Mouse (Mus musculus): ENCODE measurements at regions not wholly inside any gene's neighbourhood (a gene's known extent, or its start where the extent isn't known, plus 50 kb on each side); places are given as distances from the start of the nearest gene placed in this dataset.

DNA sequence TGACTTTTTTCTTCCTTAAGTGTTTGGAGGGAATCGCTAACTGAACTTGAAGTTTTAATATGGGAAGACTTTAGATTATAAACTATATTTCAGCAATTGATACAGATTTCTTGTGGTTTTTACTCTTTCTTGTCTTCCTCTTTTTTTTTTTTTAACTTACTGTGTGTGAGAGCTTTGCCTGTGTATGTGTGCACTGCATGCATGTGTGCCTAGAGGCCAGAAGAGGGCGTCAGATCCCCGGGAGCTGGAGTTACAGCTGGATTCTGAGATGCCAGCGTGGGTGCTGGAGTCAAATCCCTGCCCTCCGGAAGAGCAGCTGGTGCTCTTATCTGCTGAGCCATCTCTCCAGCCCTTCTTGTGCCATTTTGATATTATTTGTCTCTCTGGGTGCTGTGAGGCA, 129.6 kb downstream of the Trim33 start:
- in situ Hi-C loops (cut with MboI; ENCODE audit: low pct_unique_long_range_greater_than_20kb in 1 of 2, low sequenced_read_pairs in 2 of 2, unreplicated experiment in 1 of 2), result no loop called here

DNA sequence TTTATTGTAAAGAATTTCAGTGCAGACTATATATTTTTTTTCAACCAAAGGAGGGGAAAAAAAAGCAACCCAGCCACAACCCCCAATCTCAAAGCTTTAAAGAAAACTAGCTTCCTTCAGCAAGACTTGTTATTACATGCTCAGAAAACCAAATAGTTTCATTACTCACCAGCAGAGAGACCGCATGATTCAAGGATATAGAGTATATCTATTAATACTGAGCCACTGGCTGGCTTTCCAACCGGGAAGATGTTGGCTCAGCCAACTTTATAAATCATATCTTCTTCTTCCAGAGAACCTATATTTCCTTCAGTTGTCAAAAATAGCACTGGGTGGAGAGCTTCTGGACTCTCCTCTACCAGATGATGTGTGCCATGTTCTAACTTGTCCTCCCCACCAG, 133.2 kb downstream of the Trim33 start:
- in situ Hi-C loops (cut with MboI; ENCODE audit: low pct_unique_long_range_greater_than_20kb in 1 of 2, low sequenced_read_pairs in 2 of 2, unreplicated experiment in 1 of 2), result no loop called here

DNA sequence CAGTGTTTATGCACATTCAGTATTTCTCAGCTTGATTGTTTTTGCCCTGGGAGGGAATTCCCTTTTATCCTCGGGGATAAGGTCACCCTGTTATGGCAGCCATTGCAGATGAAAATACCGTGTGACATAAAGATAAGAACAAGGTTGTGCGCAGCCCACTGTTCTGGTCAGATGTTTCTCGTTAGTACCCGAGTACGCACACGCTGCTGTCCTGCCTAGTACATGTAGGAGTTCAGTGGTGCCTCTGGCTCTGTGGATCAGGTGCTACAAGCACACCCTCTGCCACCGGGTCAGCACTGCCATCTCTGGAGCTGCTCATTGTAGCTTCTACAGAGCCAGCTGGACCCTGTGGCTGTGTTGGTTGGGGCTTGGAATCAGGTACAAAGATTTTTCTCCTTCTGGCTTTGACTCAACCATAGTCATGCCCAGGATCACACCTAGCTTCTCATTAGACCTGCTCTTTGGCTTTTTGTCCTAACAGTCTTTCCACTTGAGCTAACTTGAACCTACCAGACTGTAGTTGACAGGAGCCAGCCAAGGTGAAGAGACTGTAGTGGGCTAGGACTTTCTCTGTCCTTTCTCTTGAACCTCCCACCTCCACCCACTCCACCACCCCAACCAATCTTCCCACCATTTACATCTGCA, 136.1 kb downstream of the Trim33 start:
- in situ Hi-C loops (cut with MboI; ENCODE audit: low pct_unique_long_range_greater_than_20kb in 1 of 2, low sequenced_read_pairs in 2 of 2, unreplicated experiment in 1 of 2), result no loop called here

DNA sequence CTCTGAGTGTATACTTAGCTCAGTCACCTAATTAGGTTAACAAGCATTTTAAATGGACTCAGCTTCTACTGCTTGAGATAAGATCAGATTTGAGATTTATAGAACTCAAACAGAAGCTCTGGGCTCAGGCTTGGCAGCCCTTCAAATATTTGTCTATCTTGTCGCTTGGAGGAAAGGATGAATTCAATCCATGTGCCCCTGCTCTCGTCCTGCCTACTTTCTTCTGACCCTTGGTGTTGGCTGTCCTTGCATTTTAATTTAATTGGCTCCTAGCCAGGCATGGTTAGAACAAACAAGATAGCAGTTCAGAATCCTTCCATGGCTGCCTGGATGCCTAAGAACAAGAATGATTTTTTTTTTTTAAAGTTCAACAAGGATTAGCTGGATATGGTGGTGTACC, 137.2 kb downstream of the Trim33 start:
- in situ Hi-C loops (cut with MboI; ENCODE audit: low pct_unique_long_range_greater_than_20kb in 1 of 2, low sequenced_read_pairs in 2 of 2, unreplicated experiment in 1 of 2), result no loop called here

DNA sequence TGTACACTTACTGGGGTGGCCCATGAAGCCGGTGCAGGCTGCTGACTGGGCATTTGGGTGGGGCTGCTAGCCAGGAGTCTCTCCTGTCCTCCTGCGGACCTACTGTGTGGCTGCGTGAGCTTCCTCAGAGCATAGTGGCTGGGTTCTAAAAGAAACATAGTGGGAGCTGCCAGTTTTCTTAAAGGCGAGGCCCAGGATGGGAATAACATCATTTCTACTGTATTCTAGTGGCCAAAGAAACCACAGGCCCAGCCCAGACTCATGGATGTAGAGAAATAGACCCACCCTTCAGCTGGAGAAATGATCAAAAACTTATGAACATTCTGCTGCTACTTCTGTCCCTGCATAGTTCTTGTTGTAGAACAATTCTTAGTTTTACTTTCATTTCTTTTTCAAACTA, 138.7 kb downstream of the Trim33 start:
- in situ Hi-C loops (cut with MboI; ENCODE audit: low pct_unique_long_range_greater_than_20kb in 1 of 2, low sequenced_read_pairs in 2 of 2, unreplicated experiment in 1 of 2), result no loop called here

DNA sequence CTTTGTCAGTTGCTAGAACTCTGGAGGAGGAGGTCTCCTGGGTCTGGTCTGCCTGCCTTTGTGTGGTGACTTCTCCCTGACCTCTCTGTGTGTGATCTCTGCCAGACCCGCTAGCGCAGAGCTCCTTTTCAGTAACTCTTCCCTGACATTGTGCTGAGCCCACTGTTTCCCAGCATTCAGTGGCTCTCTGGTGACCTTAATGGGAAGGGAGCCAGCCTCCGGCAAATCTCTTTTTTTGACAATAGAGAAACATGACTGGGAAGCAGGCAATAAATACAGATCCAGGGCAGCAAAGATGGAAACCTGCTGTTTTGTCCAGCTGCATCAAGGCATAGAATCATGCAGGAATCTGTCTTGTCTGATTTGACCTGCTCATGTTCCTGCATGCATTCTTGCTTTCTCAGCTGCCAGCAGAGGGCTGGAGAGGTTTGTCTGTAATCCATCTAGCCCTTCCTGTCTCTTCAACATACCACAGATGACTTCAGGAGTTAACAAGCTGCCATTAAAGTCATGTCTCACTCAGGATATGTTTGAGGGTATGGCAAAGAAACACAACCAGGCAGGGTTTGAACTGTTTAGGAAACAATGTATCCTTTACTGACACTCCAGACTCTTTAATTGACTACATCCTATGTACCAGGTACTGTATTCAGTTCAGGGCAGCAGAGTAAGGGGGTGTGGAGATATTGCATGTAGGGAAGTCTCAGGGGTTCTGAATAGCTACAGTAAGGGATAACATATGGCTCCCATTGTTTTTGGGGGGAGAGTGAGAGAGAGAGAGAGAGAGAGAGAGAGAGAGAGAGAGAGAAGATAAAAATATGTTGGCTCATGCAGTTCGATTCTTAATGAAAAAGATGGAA, 140.9 kb downstream of the Trim33 start:
- in situ Hi-C loops (cut with MboI; ENCODE audit: low pct_unique_long_range_greater_than_20kb in 1 of 2, low sequenced_read_pairs in 2 of 2, unreplicated experiment in 1 of 2), result no loop called here

DNA sequence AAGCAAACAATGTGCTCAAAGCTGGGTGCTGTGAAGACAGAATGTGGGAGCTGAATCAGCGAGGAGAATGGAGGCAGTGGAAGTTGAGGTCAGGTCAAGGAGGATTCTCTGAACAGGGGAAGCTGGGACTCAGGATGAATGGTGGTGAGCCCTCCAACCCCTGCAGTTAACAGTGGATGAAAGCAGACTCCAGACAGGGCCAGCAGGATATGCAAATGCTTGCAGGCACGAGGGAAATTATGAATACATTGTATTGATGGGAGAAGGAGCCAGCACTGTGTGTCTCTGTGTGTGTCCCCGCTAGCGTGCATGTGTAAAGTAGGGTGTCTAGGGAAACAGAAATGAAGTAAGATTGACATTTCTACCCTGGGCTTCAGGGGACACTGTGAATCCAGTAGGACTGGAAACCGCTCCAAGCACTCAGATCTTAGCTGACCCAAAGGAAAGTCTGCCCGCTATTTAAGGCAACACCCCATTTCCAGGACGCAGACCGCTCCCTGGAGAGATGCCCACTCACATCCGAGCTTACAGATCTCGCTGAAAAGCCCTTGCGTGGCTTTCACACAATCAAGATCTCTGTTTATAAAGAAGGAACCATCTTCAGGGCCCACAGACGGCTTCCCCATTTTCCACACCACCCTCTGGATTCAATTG, 141.7 kb downstream of the Trim33 start:
- in situ Hi-C loops (cut with MboI; ENCODE audit: low pct_unique_long_range_greater_than_20kb in 1 of 2, low sequenced_read_pairs in 2 of 2, unreplicated experiment in 1 of 2), result no loop called here

DNA sequence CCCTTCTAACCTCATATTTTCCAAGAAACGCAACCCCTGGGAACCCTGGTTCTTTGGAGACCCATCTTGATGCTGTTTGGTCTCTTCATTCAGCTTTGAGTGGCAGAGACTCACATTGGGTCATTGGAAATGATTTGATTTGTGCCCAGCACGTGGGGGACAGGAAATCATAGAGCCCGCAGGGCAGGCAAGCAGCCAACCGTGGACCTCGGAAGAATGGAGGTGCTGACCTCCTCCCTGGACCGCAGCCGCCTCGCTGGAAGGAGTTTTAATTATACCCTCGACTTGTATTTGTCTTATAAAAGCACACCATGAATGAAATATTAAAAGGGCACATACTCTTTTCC, 142.2 kb downstream of the Trim33 start:
- in situ Hi-C loops (cut with MboI; ENCODE audit: low pct_unique_long_range_greater_than_20kb in 1 of 2, low sequenced_read_pairs in 2 of 2, unreplicated experiment in 1 of 2), result no loop called here

DNA sequence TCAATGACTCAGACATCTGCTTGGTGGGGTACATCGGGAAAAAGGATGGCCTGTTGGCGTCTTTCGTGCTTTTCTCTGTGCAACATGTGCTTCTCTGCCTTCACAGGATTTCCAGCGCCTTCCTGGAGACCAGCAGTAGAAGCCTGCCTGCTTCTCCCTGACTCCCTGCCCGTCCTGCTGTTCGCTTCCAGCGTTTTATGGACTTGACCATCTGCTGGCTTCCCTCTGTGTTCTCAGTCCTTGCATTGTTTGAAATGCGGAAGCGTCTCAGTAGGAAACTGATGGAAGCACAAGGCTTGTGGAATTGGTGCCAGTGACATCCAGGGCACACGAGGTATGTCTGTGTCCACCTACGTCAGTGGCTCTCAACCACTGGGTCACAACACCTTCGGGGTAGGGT, 143.7 kb downstream of the Trim33 start:
- in situ Hi-C loops (cut with MboI; ENCODE audit: low pct_unique_long_range_greater_than_20kb in 1 of 2, low sequenced_read_pairs in 2 of 2, unreplicated experiment in 1 of 2), result no loop called here

DNA sequence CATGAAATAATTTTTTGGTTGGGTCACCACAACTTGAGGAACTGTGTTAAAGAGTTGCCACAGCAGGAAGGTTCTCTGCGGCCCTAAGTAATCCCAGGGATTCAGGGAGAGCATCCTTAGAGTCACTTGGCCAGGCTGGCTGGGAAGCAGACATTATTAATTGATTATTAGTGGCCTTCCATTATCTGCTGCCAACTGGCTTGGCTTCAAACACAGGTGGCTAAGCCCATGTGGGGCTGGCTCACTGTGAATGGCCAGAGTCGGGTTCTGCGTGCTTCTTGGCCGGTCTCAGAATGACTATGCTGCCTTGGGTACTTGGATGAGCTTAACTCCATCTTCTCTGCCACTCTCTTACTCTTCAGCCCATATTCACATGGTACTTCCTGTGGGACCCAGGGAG, 144.2 kb downstream of the Trim33 start:
- in situ Hi-C loops (cut with MboI; ENCODE audit: low pct_unique_long_range_greater_than_20kb in 1 of 2, low sequenced_read_pairs in 2 of 2, unreplicated experiment in 1 of 2), result no loop called here

DNA sequence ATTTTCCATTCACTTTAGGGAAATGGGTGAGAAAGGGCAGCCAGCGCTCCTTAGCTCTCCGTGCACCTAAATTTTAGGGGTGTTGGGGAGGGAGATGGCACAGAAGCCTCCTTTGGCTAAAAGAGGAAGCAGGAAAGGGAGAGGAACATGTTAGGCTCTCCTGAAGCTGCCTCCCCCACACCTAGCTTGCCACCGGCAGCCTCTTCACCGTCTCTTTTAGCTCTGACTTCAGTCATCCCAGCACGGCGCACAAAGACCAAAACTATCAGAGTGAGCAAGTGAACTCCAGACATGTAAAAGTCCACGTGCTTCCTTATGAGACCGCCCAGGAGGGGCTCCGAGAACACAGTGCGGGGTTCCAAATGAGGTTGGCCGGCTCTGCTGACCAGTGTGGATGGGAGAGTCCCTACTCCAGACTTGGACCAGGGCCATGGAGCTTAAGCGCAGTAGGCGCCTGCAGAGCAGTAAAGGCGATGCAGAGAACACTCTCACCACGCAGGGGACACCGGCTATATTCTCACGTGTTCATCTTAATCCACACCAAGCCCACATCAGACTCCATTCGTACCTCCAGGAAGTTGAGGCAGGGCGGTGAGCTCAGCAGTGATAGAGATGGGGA, 146.8 kb downstream of the Trim33 start:
- in situ Hi-C loops (cut with MboI; ENCODE audit: low pct_unique_long_range_greater_than_20kb in 1 of 2, low sequenced_read_pairs in 2 of 2, unreplicated experiment in 1 of 2), result no loop called here

DNA sequence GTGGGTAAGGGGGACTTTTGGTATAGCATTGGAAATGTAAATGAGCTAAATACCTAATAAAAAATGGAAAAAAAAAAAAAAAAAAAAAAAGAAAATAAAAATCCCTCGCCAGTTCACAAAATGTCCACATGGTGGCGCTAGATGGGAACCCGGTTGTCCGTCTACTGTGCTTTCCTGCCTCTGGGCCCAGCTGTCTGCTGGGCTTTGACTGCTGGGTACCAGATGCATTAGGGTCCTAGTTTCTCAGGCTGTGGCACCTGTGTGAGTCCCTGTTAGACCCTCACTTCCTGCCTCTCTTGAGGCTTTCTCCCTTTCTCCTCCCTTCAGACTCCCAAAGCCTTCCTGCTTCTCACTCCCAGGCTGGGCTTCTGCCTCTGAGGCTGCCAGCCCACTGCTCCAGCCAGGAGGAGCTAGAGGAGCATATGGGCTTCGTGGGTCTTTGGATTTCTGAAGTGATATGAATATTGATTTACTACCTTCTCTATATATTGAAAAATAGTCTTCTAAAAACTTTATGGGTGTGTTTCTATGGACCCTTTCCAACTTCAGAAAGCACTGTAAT, 145.7 kb upstream of the Syt6 start:
- in situ Hi-C loops (cut with MboI; ENCODE audit: low pct_unique_long_range_greater_than_20kb in 1 of 2, low sequenced_read_pairs in 2 of 2, unreplicated experiment in 1 of 2), result no loop called here

DNA sequence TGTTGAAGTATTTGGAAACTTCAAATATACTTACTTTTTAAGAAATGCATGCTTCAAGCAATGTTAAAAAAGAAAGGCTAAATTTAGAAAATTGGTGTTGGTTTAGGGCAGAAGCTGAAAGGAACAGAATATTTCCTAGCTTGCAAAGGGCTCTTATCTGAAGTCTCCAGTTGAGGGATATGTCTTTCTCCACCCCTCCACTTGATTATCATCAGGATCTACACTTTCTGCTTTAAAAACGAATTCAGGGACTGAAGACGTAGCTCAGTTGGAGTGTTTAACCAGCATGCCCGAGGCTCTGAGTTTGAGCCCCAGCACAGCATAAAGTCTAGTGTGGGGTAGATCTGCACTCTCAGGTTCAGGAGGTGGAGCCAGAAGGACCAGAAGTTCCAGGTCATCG, 144.9 kb upstream of the Syt6 start:
- in situ Hi-C loops (cut with MboI; ENCODE audit: low pct_unique_long_range_greater_than_20kb in 1 of 2, low sequenced_read_pairs in 2 of 2, unreplicated experiment in 1 of 2), result loop anchor here in 1 of 2 experiments (5.0 to 10.0 kb wide), 2 partner anchors 72 to 305 kb away; partner anchors contain the start of genes Gm10964 and Olfml3

DNA sequence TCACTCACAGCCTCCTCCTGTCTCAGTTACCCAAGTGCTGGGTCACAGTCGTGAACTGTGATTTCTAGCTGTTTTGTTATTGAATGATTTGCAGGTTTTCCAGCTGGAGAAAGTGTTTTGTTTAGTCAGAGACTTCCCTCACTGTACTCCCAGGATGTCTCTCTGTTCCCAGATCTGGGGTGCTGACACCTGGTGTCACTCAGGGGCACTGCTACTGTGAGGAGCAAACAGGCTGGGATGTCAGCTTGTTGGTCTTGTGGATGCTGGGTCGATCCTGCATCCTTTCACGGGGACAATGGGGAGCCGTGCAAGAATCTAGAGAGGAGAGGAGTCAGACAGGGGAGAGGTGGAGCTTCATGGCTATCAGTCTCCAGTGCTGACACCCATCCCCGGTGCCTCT, 142.8 kb upstream of the Syt6 start:
- in situ Hi-C loops (cut with MboI; ENCODE audit: low pct_unique_long_range_greater_than_20kb in 1 of 2, low sequenced_read_pairs in 2 of 2, unreplicated experiment in 1 of 2), result loop anchor here in 1 of 2 experiments (5.0 to 10.0 kb wide), 2 partner anchors 70 to 303 kb away; partner anchors contain the start of genes Gm10964 and Olfml3

DNA sequence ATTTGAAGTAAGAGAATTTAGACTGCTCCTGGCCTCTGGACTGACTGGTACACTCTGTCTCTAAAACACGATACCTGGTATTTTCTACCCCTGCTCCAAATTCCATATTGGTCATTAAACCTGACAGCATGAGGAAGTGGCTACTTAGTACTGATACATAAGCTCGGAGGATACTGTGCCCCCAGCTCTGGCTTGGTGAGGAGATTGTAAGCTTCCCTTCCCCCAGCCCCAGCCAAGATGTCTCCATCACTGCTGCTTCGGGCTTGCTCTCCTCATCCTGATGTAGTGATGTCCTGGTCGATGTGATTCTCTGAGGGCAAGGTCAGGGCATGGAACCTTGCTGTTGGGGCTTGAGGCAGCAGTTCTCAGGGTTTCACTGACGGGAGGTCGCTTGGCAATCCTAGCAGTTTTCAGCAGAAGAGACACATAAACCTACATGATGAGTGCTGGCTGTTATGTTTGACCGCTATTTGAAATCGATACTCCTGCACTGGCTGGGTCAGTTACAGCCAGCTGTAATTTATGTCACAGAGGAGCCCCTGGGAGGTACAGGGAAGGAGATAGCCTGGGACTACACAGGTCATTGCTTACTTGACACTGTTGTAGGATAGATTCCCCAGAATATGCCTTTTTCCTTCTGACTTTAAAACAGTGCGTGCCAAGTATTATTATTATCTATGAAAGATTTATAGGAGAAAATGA, 138.0 kb upstream of the Syt6 start:
- in situ Hi-C loops (cut with MboI; ENCODE audit: low pct_unique_long_range_greater_than_20kb in 1 of 2, low sequenced_read_pairs in 2 of 2, unreplicated experiment in 1 of 2), result loop anchor here in 1 of 2 experiments (10.0 kb wide), 1 partner anchor 298 kb away; the partner anchor contains the start of genes Gm10964 and Olfml3

DNA sequence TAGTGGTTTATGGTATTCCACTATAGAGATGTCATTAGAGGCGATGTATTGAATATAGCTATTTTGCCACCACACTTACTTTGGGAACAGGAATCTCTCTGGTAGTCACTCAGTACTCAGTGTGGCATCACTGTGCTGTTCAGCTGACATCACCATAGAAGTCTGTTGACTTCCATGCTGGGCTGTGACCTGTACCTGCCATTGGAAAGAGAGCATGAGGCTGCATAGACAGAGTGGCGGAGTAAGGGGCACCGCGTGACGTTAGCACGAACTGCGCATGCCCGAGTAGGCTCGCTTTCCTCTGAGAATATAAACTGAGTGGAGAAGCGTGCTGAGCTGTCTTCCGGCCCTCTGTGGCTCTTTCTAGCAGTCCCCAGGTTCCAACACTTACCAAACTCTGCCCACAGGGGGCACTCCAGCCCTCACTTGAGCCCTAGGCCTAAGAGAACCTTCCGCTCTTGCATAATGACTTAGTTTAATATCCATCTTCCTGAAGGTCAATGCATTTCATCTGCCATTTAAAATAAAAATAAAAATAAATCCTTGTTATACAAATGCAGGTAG, 136.2 kb upstream of the Syt6 start:
- in situ Hi-C loops (cut with MboI; ENCODE audit: low pct_unique_long_range_greater_than_20kb in 1 of 2, low sequenced_read_pairs in 2 of 2, unreplicated experiment in 1 of 2), result loop anchor here in 1 of 2 experiments (10.0 kb wide), 1 partner anchor 296 kb away; the partner anchor contains the start of genes Gm10964 and Olfml3

DNA sequence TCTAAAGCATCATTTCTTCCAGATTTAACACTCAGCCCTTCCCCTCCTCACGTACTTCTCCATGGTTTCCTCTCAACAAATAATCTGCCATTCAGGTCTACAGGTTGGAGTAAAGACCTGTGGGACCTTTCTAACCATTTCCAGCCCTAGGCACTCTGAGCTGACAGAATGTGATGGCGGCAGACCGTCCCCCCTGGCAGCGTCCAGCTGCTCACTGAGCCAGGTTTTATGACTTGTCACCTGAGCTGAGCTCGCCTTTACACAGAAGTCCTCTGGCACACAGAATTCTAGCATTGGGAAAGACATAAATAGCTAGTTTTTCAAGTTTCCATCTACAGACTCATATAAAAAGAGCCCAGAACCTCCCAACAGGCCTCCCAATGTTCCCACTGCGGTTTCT, 131.8 kb upstream of the Syt6 start:
- in situ Hi-C loops (cut with MboI; ENCODE audit: low pct_unique_long_range_greater_than_20kb in 1 of 2, low sequenced_read_pairs in 2 of 2, unreplicated experiment in 1 of 2), result no loop called here

DNA sequence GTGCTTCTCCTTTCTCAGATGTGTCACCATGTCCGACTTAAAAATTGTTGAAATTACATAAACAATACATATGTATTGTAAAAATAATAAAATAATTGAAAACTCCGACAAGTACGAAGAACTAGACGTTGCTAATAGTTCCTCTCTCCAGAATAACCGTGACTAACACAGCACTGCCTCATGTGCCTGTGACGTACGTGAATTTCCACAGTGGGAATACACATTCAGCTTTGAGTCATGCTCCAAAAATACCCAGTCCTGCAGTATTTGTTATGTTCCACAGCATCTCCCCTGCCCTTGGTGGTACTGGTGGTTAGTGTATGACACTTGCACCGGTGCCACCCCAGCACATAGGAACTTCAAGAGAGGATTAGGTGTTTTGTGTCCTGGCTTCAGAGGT, 129.2 kb upstream of the Syt6 start:
- in situ Hi-C loops (cut with MboI; ENCODE audit: low pct_unique_long_range_greater_than_20kb in 1 of 2, low sequenced_read_pairs in 2 of 2, unreplicated experiment in 1 of 2), result no loop called here
